In the genomic region with DNA sequence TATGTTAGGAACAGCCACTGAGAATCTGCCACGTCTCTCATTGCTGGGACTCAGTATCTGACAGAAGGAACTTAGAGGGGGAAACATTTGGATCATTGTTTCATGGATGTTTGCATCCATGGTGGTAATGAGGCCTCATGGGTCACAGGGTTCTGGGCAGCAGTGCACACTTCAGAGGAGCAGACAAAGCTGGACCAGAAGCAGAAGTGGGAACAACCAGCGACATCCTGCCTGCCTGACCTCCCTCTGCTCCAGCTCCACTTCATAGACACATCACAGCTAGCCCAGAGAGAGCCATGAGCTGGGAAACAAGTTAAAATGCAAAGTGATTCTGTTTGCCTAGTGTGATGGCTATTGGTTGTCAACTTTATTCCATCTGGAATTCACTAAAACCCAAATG, we compare ENCODE assay signal across 19 mouse cellular contexts.
"Had no signal": no experiment of that assay in that cellular context is flagged by ENCODE, and none has a peak within 500 bp of the region (broad histone marks: within the 10 kb centered on the region; RNA-seq: fewer than 3 reads in every experiment).

No protein-coding gene starts in this region.

- ATAC-seq: midbrain, embryonic 16.5 days had no signal

- H3K36me3 ChIP-seq: liver, embryonic 15.5 days; midbrain, embryonic 12.5 days; neural tube, embryonic 13.5 days; neural tube, embryonic 15.5 days had no signal

- H3K9me3 ChIP-seq: liver, embryonic 15.5 days; midbrain, embryonic 12.5 days; neural tube, embryonic 13.5 days; neural tube, embryonic 15.5 days had no signal

- H3K27ac ChIP-seq: liver, embryonic 15.5 days; midbrain, embryonic 12.5 days; neural tube, embryonic 13.5 days; neural tube, embryonic 15.5 days had no signal

- H3K9ac ChIP-seq: liver, embryonic 15.5 days; lung, embryonic 14.5 days; midbrain, embryonic 12.5 days; neural tube, embryonic 13.5 days; neural tube, embryonic 15.5 days had no signal

- H3K4me1 ChIP-seq: liver, embryonic 15.5 days; midbrain, embryonic 12.5 days; neural tube, embryonic 13.5 days; neural tube, embryonic 15.5 days had no signal

- H3K4me3 ChIP-seq: liver, embryonic 15.5 days; midbrain, embryonic 12.5 days; myocyte; neural tube, embryonic 13.5 days; neural tube, embryonic 15.5 days had no signal

- DNase-seq: lung, adult 18-20 months; lung, embryonic 14.5 days; lung, postnatal 10 days; lung, postnatal 4 days; midbrain, embryonic 14.5 days; retina, postnatal 1 day; right cerebral cortex, adult 18-20 months; right cerebral cortex, postnatal 25 days; right cerebral cortex, postnatal 4 days; spleen, adult 18-20 months; thymus, adult 18-20 months; thymus, postnatal 14 days; thymus, postnatal 36 days had no signal

- H3K27me3 ChIP-seq: liver, embryonic 15.5 days; midbrain, embryonic 12.5 days; neural tube, embryonic 13.5 days; neural tube, embryonic 15.5 days had no signal

- H3K4me2 ChIP-seq: liver, embryonic 15.5 days; lung, embryonic 14.5 days; midbrain, embryonic 12.5 days; neural tube, embryonic 13.5 days; neural tube, embryonic 15.5 days had no signal
